Mouse (Mus musculus) cerebral cortex, adult 2 months (tissue): Measurements from ENCODE around the gene Prelid3b.

Source experiments
- WGBS: fragments of 180-500 bp; shearing (Covaris S2); methylation state at CpG from one replicate; pipeline ENCODE4 v1.1.7; 2018; 5-methylcytosine and 5-hydroxymethylcytosine counted together

Gene Prelid3b

DNA sequence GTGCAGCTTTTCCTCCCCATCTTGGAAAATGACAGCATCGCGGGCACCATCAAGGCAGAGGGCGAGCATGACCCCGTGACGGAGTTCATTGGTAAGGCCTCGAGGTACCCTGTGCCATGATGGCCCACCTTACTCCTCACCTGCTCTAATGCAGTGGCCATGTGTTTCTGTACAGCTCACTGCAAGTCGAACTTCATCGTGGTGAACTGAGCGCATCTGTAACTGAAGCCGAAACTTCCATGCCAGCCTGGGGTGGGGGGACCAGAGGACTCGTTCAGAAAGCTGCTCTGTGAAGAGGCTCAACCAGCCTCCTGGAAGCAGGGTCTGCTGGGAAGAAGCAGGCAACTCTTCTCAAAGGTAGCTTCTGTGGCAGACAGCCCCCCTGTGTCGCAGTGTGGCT, 46.0 kb downstream of the Prelid3b start:
- 95% methylated on average over 12 of the region's 12 CpGs for WGBS

DNA sequence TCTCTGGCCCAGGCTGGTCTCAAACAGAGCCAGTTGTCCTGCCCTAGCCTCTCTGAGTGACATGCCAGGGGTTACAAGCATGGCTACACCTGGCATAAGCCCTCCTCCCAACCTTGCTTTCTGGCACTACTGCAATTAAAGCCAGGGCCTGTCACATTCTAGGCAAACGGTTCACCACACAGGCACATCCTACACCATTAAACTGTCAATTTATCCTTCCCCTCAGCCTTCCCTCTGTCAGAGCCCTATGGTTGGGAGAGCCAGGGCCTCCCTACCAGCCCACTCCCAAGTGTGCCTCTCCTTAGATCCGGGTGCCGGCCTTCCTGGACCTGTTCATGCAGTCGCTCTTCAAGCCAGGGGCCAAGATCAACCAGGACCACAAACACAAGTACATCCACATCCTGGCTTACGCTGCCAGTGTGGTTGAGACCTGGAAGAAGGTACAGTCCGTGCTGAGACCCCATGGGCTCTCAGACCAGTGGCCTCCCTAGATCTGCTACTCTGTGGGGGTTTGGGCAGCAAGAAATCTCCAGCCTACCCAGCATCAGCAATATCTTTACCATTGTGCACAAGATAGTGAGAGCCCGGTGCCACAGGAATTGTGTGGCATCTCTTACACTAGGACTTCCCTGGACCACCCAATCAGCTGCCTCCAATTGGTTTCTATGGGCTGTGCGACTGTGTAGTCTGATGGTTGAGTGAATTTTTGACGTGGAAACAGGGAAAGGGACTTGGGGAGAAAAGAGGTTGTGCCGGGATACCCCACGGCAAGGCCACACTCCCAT, 48.4 kb downstream of the Prelid3b start:
- 94% methylated on average over 11 of the region's 11 CpGs for WGBS

DNA sequence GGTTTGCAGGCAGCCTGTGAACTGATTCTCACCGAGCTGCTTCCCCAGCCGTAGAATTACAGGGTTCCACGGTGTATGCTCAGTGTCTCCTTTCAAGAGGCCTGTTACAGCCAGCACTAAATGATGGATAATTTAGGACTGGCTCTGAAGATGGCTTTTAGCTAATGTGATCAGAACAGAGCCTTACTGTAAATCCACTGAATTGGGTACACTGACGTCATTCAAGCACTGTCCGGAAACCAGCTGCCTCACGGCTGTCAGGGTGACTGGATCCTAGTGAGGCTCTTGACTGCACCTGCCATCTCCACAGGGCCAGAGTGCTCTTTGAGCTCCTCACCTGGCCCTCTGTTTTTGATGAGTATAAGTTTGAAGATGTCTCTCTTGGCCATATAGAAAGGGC, 51.8 kb downstream of the Prelid3b start:
- 78% methylated on average over 6 of the region's 6 CpGs for WGBS

DNA sequence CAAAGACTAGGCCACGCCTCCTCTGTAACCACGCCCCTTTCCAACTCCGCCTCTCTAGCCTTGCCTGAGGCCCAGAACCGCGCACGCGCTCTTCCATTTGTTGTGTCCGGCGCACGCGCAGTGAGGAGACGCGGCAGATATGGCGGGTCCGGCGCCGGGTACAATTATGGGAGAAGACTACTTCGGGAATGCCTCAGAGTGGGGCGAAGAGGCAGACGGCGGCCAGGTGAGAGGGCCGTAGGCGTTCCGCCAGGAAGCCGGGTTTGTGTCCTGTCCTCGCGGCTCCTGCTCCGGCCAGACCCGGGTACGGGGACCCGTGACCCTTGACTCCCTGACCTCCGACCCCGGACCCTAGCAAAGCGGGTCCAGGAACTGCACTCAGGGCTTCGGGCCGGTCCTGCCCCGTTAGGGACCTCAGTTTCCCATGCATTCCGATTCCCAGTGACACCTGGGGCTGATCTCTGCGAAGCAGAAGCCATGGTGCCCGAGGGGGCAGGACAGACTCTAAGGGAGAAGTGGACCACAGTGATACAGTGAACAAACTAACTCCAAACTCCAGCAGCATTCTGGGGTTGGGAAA, 57.1 kb downstream of the Prelid3b start, which contains the start of gene Nelfcd:
Nelfcd (plus strand) TSS at position 74 of the 580 bp plus-strand sequence.
- WGBS: under 1% methylated on average over 40 of the region's 40 CpGs
